Mouse (Mus musculus) megakaryocyte progenitor cell, adult 5-6 weeks (primary cell): Measurements from ENCODE around the gene Dcdc2b. TPM values are rescaled to one million over a fixed set of nuclear protein-coding genes. Genes with fewer than 3 reads are reported as not detected.

Experiments used
- ATAC-seq: replicated peaks from 2 replicates; pipeline ENCODE4 v1.8.0; 2016; ENCODE audit warnings: mild to moderate bottlenecking, moderate TSS enrichment, inconsistent platforms; ENCODE audit not compliant: poor library complexity
- total RNA-seq, 2 experiments: library from RNA; stranded (forward) in 1 of 2; stranded (reverse) in 1 of 2; fragments of 157-497, 149-512 nt in 1 of 2; fragments of 200-1000 nt in 1 of 2; gene quantifications; 2 replicates each; pipeline versions ENCODE4 v1.2.3 to v1.2.4; 2015 to 2017

Dcdc2b gene
- total RNA-seq, 2 experiments from 2014 or later, result not detected

DNA sequence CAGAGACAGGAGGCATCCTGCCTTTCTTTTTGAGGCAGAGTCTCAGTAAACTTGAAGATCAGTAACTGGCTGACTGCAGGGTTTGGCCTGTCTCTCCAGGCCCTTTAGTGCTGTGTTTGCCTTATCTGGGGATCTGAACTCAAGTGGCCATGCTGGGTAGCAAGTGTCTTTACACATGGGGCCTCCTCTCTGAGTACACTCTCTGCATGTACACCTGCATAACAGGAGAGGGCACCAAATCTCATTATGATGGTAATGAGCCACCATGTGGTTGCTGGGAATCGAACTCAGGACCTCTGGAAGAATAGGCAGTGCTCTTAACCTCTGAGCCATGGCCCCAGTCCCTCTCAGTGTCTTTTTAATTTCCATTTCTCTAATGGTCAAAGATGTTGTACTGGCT, 31.8 kb downstream of the Dcdc2b start:
- ATAC-seq, result no peak

DNA sequence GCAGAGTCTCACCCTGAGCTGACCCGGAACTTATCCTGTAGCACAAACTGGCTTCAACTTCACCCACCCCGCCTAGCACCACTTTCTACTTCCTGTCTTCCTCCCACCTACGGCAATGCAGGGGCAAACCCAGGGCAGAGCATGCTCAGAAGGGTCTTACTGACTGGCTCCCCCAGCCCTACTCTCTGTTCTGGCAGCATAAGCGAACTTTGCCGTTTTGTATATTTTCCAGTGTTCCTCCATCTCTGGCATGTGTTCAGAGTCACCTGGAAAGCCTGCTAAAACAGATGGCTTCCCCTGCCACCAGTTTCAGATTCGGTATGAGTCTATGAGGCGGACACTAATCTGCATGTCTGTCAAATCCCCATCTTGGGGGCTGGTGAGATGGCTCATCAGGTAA, 33.7 kb downstream of the Dcdc2b start:
- ATAC-seq, result no peak

DNA sequence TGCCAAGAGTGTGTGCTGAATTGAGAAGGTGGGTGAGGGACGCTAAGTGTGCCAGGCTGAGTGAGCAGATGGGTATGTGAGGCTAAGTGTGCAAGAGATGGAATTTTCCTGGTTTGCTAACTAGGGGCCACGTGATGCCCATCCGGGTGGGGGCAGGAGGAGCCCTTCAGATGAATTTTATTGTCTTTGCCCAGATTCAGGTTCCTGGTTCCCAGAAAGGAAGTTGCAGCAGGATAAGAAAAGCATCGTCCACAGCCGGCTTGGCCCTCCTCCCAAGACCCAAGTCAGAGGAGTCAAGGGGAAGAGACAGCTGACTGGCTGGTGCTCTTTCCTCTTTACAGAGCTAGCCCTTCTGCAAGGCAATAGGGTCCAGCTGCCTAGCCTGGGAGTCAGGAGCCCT, 35.6 kb downstream of the Dcdc2b start, which contains the start of gene Fam167b:
Fam167b (minus strand) TSS at position 84 of the 400 bp plus-strand sequence.
- no peak for ATAC-seq

DNA sequence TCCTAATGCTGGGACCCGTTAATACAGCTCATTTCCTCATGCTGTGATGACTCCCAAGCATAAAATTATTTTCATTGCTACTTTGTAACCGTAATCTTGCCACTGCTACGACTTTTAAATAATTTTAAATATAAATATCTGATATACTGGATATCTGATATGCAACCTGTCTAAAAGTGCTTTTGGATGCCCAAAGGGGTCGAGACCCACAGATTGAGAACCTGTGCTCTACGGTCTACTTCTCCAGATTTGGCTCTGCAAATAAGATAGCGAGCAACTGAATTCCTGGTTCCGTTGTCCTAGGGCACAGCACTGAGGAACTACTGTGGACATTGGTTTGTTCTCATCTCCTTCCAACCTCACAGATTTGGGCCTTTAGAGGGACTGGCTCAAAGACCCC, 36.4 kb downstream of the Dcdc2b start:
- no peak for ATAC-seq

DNA sequence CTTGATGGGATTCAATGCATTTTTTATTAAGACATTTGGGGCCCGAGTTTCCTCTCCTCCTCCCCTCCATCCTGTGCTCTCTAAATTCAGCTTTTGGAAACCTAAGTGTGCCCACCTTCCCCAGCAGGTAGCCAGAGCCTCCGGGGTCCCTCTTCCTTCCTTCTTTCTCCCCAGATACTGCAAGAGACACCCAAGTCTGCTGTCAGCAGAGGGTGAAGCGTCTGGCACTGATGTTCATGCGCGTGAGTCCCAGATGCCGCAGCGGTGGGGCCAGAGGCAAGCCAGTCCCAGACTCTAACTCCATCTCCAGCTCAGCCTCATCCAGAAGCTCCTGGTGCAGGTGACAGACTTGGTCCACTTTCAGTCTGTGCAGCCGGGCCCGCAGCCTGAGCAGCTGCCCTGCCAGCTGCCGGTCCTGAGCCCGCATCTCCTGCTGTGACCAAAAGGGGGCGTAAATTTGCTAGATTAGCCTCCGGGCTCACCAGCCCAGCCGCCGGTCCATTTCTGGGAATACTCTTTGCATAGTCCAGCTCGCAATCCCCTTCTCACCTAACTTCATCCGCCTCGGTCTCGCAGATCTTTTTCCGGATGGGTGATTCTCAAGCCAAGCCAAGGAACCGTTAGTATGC, 37.1 kb downstream of the Dcdc2b start:
- peak; percentile 71 for ATAC-seq

DNA sequence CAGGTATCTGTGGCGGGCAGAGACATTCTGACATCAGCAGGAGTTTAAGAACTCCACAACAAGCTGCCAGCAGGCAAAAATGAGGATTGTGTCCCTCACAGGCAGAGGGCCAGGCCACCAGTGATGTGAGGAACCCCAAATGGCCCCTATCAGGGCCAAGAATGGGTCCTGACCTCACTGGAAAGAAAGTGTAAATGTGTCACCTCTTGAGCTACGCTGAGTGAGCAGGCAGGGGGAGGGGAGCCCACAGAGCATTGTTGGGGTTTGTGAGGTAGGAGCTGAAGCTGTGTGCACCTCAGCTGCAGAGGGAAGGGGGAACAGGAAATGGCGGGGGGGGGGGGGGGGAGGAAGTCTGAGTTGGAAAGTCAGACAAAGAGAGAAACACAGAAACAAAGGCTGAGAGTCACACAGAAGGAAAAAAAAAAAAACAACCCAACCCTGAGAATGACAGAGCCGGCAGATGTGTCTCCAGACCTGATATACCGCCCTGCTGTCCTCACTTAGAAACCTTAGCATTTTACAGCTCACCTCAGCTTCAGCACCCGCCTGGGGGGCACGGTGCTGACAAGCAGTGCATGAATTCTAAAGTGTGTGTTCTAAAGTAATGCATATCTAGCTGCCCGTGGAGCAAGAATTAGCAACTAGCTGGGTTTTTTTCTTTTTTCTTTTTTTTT, 38.7 kb downstream of the Dcdc2b start:
- ATAC-seq, result peak; percentile 73

DNA sequence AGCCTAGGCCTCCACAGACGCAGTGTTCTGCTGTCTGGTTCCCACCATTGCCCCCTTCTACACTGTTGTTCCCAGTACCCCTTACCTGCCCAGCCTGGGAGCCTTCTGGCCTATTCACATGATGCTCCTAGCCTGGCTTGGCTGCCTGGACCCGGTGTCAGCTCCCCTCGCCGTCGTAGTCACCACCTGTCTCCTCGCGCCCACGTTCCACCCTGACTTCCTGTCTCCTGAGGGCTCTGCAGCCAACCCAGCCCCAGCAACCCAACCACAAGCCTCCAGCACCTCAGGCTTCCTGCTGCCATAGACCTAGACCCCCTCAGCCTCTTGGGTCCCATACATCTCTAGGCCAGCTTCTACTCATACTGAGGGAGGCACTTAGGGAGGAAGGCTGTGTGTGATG, 40.6 kb downstream of the Dcdc2b start, which contains the start of gene Lck:
Lck (minus strand) TSS at position 212 of the 400 bp plus-strand sequence.
- ATAC-seq, result no peak

DNA sequence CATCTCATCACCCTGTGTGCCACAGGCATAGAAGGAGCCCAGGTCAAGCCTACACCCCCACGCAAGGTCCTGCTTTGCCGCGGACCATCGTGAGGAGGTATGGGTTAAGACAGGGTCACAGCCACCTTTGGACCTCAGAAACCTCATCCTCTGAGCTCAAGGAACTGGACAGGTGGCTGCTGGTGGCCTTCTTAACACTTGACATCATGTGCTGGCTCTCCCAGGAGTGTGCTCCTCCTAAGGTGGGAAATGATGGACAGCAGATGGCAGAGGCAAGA, 41.0 kb downstream of the Dcdc2b start:
- no peak for ATAC-seq

DNA sequence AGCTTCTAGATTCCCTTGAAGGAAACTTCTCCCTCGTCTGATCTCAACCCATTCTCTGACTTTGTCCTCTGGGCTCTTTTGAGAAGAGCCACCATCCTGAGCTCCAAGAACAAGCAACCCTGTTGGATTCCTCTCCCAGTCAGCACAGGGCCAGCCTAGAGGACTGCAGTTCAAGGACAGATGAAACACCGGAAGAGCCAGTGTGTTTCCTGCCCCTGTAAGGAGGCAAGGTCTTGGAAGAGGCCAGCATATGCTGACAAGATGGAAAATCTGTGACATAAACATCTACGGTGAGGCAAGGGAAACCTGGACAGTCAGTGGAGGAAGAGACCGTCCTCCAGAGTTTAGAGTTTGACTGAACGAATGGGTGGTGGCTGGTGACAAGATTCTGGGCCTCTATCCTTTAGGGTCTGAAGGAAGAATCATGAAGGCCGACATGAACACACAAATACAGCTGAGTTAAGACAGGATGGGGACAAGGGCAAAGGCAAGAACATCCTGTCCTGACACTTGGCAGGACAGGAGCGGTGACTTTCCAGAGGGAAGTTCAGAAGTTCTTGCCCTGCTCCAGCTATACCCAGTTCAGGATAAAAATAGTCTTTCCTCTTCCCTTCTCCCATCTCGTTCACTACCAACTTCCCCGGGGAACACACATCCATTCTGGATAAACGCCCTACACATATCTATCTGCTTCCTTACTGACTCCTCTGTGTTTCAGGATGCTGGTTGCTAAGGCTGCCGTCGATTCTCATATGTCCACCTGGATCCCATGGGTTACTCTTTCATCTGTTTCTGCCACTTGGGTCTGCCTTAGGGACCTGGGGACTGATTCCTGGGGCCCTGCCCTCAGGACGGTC, 41.6 kb downstream of the Dcdc2b start:
- ATAC-seq, result no peak

DNA sequence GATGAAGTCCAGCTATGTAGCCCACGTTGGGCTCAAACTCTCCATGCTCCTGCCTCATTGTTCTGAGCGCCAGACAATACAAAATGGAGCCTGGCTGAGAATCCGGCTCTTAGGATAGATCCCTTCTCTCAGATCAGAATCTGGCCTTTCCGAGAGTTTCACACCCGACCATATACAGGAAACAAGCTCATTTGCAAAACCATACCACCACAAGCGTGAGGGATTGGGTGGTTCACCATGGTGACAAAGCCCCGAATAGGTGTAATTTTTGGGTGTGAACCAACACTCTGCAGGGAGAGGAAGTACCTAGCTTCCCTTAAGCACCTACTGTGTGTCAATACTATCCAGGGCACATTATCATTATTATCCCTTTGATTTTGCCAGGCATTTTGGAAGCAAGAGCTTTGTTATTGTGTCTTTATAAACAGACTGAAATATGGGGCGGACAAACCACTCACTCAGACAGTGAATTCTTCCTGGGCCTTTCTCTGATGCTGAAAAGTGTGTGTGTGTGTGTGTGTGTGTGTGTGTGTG, 42.4 kb downstream of the Dcdc2b start:
- ATAC-seq, result no peak

DNA sequence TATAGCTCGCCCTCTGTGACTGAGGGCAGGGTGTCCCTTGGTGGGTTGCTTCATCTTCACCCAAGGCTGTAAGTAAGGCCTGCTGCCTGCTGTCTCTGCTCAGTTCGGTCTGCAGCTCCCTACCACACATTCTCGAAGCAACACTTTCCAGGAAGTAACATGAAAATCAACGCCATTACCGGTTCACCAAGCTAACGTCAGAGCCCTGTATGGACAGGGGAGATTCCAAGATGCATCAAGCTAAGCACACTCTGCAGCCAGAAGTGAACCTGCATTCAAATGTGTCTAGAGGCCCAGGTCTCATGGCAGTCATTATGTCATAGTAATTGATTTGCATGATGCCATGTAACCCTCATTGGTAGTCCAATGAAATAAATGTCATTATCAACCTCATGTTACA, 44.0 kb downstream of the Dcdc2b start:
- no peak for ATAC-seq

DNA sequence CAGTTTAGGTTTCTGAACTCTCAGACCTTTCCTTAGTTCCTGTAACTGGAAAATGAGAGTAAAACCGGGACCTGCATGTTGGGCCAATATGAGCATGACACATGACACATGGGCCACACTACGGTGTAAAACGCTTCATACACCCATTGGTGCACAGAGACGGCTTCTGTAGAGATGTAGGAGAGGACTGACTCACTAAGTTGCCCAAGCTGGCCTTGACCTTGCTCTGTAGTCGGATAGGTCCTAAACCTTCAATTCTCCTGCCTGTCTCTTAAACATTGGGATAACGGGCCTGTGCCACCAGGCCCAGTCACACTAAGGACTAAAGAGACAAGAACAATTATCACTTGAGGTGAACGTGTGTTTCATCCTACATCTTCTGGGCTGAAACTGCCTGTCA, 45.7 kb downstream of the Dcdc2b start:
- ATAC-seq, result no peak

DNA sequence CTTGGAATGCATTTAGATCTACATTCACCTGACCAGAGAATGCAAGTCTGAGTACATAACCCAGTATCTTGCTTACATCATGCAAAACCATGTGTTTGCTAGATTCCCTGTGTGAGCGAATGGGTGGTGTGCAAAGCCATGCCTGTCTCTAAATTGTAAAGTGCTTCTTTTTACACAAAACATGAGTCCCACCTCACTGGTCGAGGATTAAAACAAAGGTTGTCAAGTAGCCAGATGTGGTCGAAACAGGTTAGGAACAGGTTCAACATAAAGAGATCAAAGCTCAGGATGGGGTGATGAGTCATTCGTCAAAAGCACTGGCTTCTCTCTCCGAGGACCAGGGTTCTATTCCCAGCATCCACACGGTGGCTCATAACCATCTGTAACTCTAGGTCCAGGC, 48.9 kb downstream of the Dcdc2b start:
- no peak for ATAC-seq

DNA sequence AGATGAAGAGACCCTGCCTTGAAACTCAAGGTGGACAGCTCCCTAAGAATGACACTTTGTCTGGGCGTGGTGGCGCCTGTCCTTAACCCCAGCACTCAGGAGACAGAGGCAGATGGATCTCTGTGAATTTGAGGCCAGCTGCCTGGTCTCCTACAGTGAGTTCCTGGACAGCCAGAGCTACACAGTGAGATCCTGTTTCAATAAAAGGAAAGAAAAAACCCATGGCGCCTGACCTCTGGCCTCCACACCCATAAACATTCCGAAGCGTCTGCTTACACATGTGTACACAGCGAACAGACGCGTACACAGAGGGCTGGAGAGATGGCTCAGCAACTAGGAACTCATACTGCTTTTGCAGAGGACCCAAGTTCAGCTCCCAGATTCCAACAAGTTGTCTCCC, 50.3 kb downstream of the Dcdc2b start:
- no peak for ATAC-seq

DNA sequence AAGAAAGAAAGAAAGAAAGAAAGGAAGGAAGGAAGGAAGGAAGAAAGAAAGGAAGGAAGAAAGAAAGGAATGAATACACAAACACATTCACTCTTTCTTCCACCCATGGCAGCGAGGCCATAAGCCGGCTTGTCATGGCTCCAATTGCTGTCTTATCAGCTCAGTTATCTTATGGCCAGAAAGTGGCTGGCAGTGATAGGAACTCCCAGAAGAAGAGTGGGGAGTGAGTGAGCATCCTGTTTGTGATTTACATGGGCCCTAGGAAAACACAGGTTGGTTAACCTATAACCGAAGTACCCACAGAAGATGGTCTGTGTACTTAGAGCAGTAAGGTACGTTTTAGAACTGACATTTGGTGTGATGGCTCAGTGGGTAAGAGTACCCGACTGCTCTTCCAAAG, 52.9 kb downstream of the Dcdc2b start:
- ATAC-seq, result no peak

Other genes with a start within 250 kb of the Dcdc2b start
- 2.1 and 2.6 TPM in 2 replicates for gene Zbtb8a, start 236.1 kb downstream of the Dcdc2b start, total RNA-seq (2015)
- 5.4 and 7.3 TPM in 2 replicates for gene Zbtb8a, start 236.1 kb downstream of the Dcdc2b start, total RNA-seq (2017)
- gene Zbtb8b, start 173.4 kb downstream of the Dcdc2b start, total RNA-seq (2015), result not detected in 2 replicates
- gene Zbtb8b, start 173.4 kb downstream of the Dcdc2b start, total RNA-seq (2017), result not detected in 2 replicates
- gene Bsdc1, start 152.7 kb downstream of the Dcdc2b start, total RNA-seq (2015), result 14.4 and 14.6 TPM in 2 replicates
- 23.1 and 24.8 TPM in 2 replicates for gene Bsdc1, start 152.7 kb downstream of the Dcdc2b start, total RNA-seq (2017)
- not detected in 2 replicates for gene Tssk3, start 123.2 kb downstream of the Dcdc2b start, total RNA-seq (2015)
- not detected in 2 replicates for gene Tssk3, start 123.2 kb downstream of the Dcdc2b start, total RNA-seq (2017)
- gene Fam229a, start 123.1 kb downstream of the Dcdc2b start, total RNA-seq (2015), result not detected in 2 replicates
- not detected in 2 replicates for gene Fam229a, start 123.1 kb downstream of the Dcdc2b start, total RNA-seq (2017)
- gene Marcksl1, start 100.7 kb downstream of the Dcdc2b start, total RNA-seq (2015), result 56.8 and 62.3 TPM in 2 replicates
- gene Marcksl1, start 100.7 kb downstream of the Dcdc2b start, total RNA-seq (2017), result 37.5 and 43.9 TPM in 2 replicates
- 114 and 119 TPM in 2 replicates for gene Hdac1, start 71.5 kb downstream of the Dcdc2b start, total RNA-seq (2015)
- gene Hdac1, start 71.5 kb downstream of the Dcdc2b start, total RNA-seq (2017), result 58.5 and 79.7 TPM in 2 replicates
- gene Lck, start 40.6 kb downstream of the Dcdc2b start, total RNA-seq (2015), result 1.2 and 2.7 TPM in 2 replicates
- gene Lck, start 40.6 kb downstream of the Dcdc2b start, total RNA-seq (2017), result 3.5 and 4.4 TPM in 2 replicates
- not detected in 2 replicates for gene Fam167b, start 35.7 kb downstream of the Dcdc2b start, total RNA-seq (2015)
- gene Fam167b, start 35.7 kb downstream of the Dcdc2b start, total RNA-seq (2017), result not detected in 2 replicates
- gene Eif3i, start 13.6 kb downstream of the Dcdc2b start, total RNA-seq (2015), result 405 and 434 TPM in 2 replicates
- gene Eif3i, start 13.6 kb downstream of the Dcdc2b start, total RNA-seq (2017), result 298 and 336 TPM in 2 replicates
- gene Tmem234, start 13.6 kb downstream of the Dcdc2b start, total RNA-seq (2015), result 97.2 and 104 TPM in 2 replicates
- 100 and 123 TPM in 2 replicates for gene Tmem234, start 13.6 kb downstream of the Dcdc2b start, total RNA-seq (2017)
- gene Iqcc, start 4.8 kb upstream of the Dcdc2b start, total RNA-seq (2015), result 11.3 and 17.5 TPM in 2 replicates
- 16.8 and 17.9 TPM in 2 replicates for gene Iqcc, start 4.8 kb upstream of the Dcdc2b start, total RNA-seq (2017)
- gene Ccdc28b, start 9.7 kb upstream of the Dcdc2b start, total RNA-seq (2015), result 43.6 and 55.5 TPM in 2 replicates
- gene Ccdc28b, start 9.7 kb upstream of the Dcdc2b start, total RNA-seq (2017), result 53.6 and 57.7 TPM in 2 replicates
- gene Txlna, start 26.8 kb upstream of the Dcdc2b start, total RNA-seq (2015), result 29.9 and 34.6 TPM in 2 replicates
- gene Txlna, start 26.8 kb upstream of the Dcdc2b start, total RNA-seq (2017), result 115 and 143 TPM in 2 replicates
- gene Kpna6, start 58.5 kb upstream of the Dcdc2b start, total RNA-seq (2015), result 23.4 and 30.0 TPM in 2 replicates
- gene Kpna6, start 58.5 kb upstream of the Dcdc2b start, total RNA-seq (2017), result 20.4 and 20.9 TPM in 2 replicates
- gene Tmem39b, start 82.6 kb upstream of the Dcdc2b start, total RNA-seq (2015), result 23.5 and 26.4 TPM in 2 replicates
- gene Tmem39b, start 82.6 kb upstream of the Dcdc2b start, total RNA-seq (2017), result 3.0 and 7.3 TPM in 2 replicates
- gene Khdrbs1, start 128.0 kb upstream of the Dcdc2b start, total RNA-seq (2015), result 104 and 118 TPM in 2 replicates
- gene Khdrbs1, start 128.0 kb upstream of the Dcdc2b start, total RNA-seq (2017), result 87.7 and 97.3 TPM in 2 replicates
- gene Ptp4a2, start 197.0 kb upstream of the Dcdc2b start, total RNA-seq (2015), result 310 and 335 TPM in 2 replicates
- 303 and 393 TPM in 2 replicates for gene Ptp4a2, start 197.0 kb upstream of the Dcdc2b start, total RNA-seq (2017)